9 mouse cellular contexts compared by ENCODE assay signal in the genomic region with DNA sequence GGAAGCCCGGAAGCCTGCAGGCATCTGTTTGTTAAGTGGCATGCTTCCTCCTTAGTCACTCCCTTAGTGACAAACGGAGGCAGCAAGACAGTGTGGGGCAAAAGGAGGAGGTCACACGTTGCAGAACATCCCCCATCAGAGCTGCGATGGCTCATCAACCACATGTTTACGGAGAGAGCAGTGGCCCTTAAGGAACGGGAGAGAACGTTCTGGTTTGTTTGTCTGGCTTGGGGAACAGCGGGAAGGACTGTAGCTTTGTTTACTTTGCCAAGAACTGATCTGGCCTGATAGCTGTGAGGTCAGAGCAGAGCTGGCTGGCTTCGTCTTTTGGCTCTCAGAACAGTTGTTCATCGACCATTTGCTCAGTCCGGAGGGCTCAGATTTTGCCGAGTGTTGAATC. TPM values are rescaled to one million over a fixed set of nuclear protein-coding genes. Genes with fewer than 3 reads are reported as not detected.
DNase-seq lines count a peak whose midpoint lies in the region; ATAC-seq lines count a peak whose summit lies in the region.
"Had no signal": no experiment of that assay in that cellular context is flagged by ENCODE, and none has a peak within 500 bp of the region (broad histone marks: within the 10 kb centered on the region; RNA-seq: fewer than 3 reads in every experiment).

No protein-coding gene starts in this region.

- no peak overlapping the region for H3K4me2 ChIP-seq in hindbrain, embryonic 16.5 days (ENCODE audit: low read length)
- H3K4me2 ChIP-seq in lung, embryonic 16.5 days (ENCODE audit: low read depth, low read length), result peak overlapping the region; percentile 12; the same call in 1 of the 2 replicates

- no peak for ATAC-seq in hindbrain, embryonic 16.5 days
- ATAC-seq in lung, embryonic 16.5 days (ENCODE audit: low read depth), result peak; percentile 53

- H3K9ac ChIP-seq in hindbrain, embryonic 16.5 days (ENCODE audit: low read depth, low read length), result no peak overlapping the region
- 0 out of 2 replicates have a peak overlapping the region, but pooled peaks have one; percentile 6 for H3K9ac ChIP-seq in lung, embryonic 16.5 days (ENCODE audit: low read length)

- DNase-seq in hindbrain, embryonic 10.5 days (ENCODE audit: low spot score), result no peak
- DNase-seq in MN1 (ENCODE audit: low spot score), result peak; percentile 56
- DNase-seq in embryo, embryonic 11 days, result peak; percentile 20
- peak; percentile 34 to 40 for DNase-seq in heart, postnatal 36 days
- no peak for DNase-seq in spleen, postnatal 36 days (ENCODE audit: low spot score in 2 of 2)
- no peak for DNase-seq in retina, embryonic 14.5 days (ENCODE audit: low spot score)

- WGBS in hindbrain, embryonic 10.5 days, result 49% methylated on average over 12 of the region's 12 CpGs
- 42% methylated on average over 12 of the region's 12 CpGs for WGBS in hindbrain, embryonic 16.5 days
- 6% methylated on average over 12 of the region's 12 CpGs for WGBS in lung, embryonic 16.5 days

- no peak overlapping the region for H3K4me3 ChIP-seq in hindbrain, embryonic 10.5 days
- no peak overlapping the region for H3K4me3 ChIP-seq in hindbrain, embryonic 16.5 days (ENCODE audit: low read length)
- no peak overlapping the region for H3K4me3 ChIP-seq in lung, embryonic 16.5 days (ENCODE audit: low read length)

- no peaks in the 10 kb centered on the region for H3K36me3 ChIP-seq in hindbrain, embryonic 10.5 days
- no peaks in the 10 kb centered on the region for H3K36me3 ChIP-seq in hindbrain, embryonic 16.5 days (ENCODE audit: control insufficient read depth, insufficient read depth, low read length)
- no peaks in the 10 kb centered on the region for H3K36me3 ChIP-seq in lung, embryonic 16.5 days (ENCODE audit: control insufficient read depth, insufficient read depth, low read length)

- H3K4me1 ChIP-seq in hindbrain, embryonic 10.5 days (replicated peaks), result peaks cover 30% of the 10 kb centered on the region
- H3K4me1 ChIP-seq in hindbrain, embryonic 16.5 days (ENCODE audit: control insufficient read depth, insufficient read depth, low read depth, low read length), result peaks cover 12% of the 10 kb centered on the region
- peaks cover 21% of the 10 kb centered on the region for H3K4me1 ChIP-seq in lung, embryonic 16.5 days (replicated peaks; ENCODE audit: control insufficient read depth, insufficient read depth, low read length)

- H3K27me3 ChIP-seq in hindbrain, embryonic 10.5 days (ENCODE audit: insufficient read depth, poor library complexity, severe bottlenecking), result no peaks in the 10 kb centered on the region
- no peaks in the 10 kb centered on the region for H3K27me3 ChIP-seq in hindbrain, embryonic 16.5 days (replicated peaks; ENCODE audit: control insufficient read depth, insufficient read depth, low read length)
- H3K27me3 ChIP-seq in lung, embryonic 16.5 days (ENCODE audit: control insufficient read depth, insufficient read depth, low read depth, low read length), result no peaks in the 10 kb centered on the region

- intact Hi-C loops in heart, postnatal 36 days (cut with DNase I), result loop anchor here (2.0 kb wide), 1 partner anchor 32 kb away; no protein-coding TSS in a partner anchor

- H3K9me3 ChIP-seq in hindbrain, embryonic 10.5 days, result peaks cover 3% of the 10 kb centered on the region; the same call in 1 of the 2 replicates
- no peaks in the 10 kb centered on the region for H3K9me3 ChIP-seq in hindbrain, embryonic 16.5 days (ENCODE audit: control insufficient read depth, low read length)
- H3K9me3 ChIP-seq in lung, embryonic 16.5 days (ENCODE audit: control insufficient read depth, low read length), result 0 out of 2 replicates have a peak, but pooled peaks cover 3% of the 10 kb centered on the region

- H3K27ac ChIP-seq in hindbrain, embryonic 10.5 days, result peak overlapping the region; percentile 50
- no peak overlapping the region for H3K27ac ChIP-seq in hindbrain, embryonic 16.5 days (ENCODE audit: low read depth, low read length)
- peak overlapping the region; percentile 18; the same call in 1 of the 2 replicates for H3K27ac ChIP-seq in lung, embryonic 16.5 days (ENCODE audit: low read length)
- H3K27ac ChIP-seq: macrophage had no signal

RNA-seq across cellular contexts. Expression of a gene that starts 32.3 kb away (rescaled TPM):
- 37.1 and 42.2 TPM in 2 replicates for polyA plus RNA-seq in hindbrain, embryonic 10.5 days (2016; fragmentation: Nextera tagmentation; extraction: Ambion mirVana)
- polyA plus RNA-seq in hindbrain, embryonic 16.5 days (2015; fragmentation: Nextera tagmentation; extraction: Ambion mirVana), result 25.6 and 28.5 TPM in 2 replicates
- 10 to 100 TPM; 15.7 to 16.1 TPM for total RNA-seq in heart, postnatal 36 days (2021)
- 26.2 and 32.1 TPM in 2 replicates for polyA plus RNA-seq in lung, embryonic 16.5 days (2015; fragmentation: Nextera tagmentation; extraction: Ambion mirVana)

RNA-seq across cellular contexts. Expression of a gene that starts 35.1 kb away (rescaled TPM):
- polyA plus RNA-seq in hindbrain, embryonic 10.5 days (2016; fragmentation: Nextera tagmentation; extraction: Ambion mirVana), result 7.9 and 9.4 TPM in 2 replicates
- polyA plus RNA-seq in hindbrain, embryonic 16.5 days (2015; fragmentation: Nextera tagmentation; extraction: Ambion mirVana), result 7.6 and 7.7 TPM in 2 replicates
- 10 to 100 TPM; 23.4 to 23.5 TPM for total RNA-seq in heart, postnatal 36 days (2021)
- polyA plus RNA-seq in lung, embryonic 16.5 days (2015; fragmentation: Nextera tagmentation; extraction: Ambion mirVana), result 6.8 and 7.4 TPM in 2 replicates

Comparison
In these comparisons a context has a peak if more than half of its experiments do, and no peak if none do; other contexts are left out.
1. DNase-seq: peak in MN1 (single experiment), embryo, embryonic 11 days (single experiment) and heart, postnatal 36 days (2 of 2); none in hindbrain, embryonic 10.5 days (single experiment), spleen, postnatal 36 days (0 of 2) and retina, embryonic 14.5 days (single experiment).